In genomic region chr2:90574536-90574935, GRCm38 (mm10) we compare ENCODE assay signal across 11 mouse cellular contexts. TPM values are rescaled to one million over a fixed set of nuclear protein-coding genes. Genes with fewer than 3 reads are reported as not detected.
DNase-seq lines count a peak whose midpoint lies in the region; ATAC-seq lines count a peak whose summit lies in the region.
"Had no signal": no experiment of that assay in that cellular context is flagged by ENCODE, and none has a peak within 500 bp of the region (broad histone marks: within the 10 kb centered on the region; RNA-seq: fewer than 3 reads in every experiment).

No protein-coding gene starts in this region.

- peak; percentile 13 to 22 for DNase-seq in spleen, postnatal 10 days (ENCODE audit: low spot score in 2 of 2)
- DNase-seq in spleen, adult 18-20 months: no peak
- DNase-seq in adipocyte (ENCODE audit: low spot score): no peak
- DNase-seq in layer of hippocampus, postnatal 25 days (ENCODE audit: extremely low spot score in 1 of 2, low spot score in 1 of 2): no peak
- DNase-seq: adrenal gland, adult 2 months; thymus, postnatal 4 days had no signal

- H3K9me3 ChIP-seq in hindbrain, embryonic 16.5 days (ENCODE audit: control insufficient read depth, low read length): no peaks in the 10 kb centered on the region
- H3K9me3 ChIP-seq in hindbrain, embryonic 13.5 days: no peaks in the 10 kb centered on the region
- no peaks in the 10 kb centered on the region for H3K9me3 ChIP-seq in intestine, embryonic 15.5 days
- H3K9me3 ChIP-seq: hindbrain, embryonic 10.5 days; lung, embryonic 15.5 days had no signal

- H3K27ac ChIP-seq in hindbrain, embryonic 16.5 days (ENCODE audit: low read depth, low read length): no peak overlapping the region
- H3K27ac ChIP-seq in hindbrain, embryonic 13.5 days: no peak overlapping the region
- H3K27ac ChIP-seq in intestine, embryonic 15.5 days: no peak overlapping the region
- H3K27ac ChIP-seq: hindbrain, embryonic 10.5 days; lung, embryonic 15.5 days had no signal

- H3K4me2 ChIP-seq in hindbrain, embryonic 16.5 days (ENCODE audit: low read length): peak overlapping the region; percentile 45; the same call in 1 of the 2 replicates
- no peak overlapping the region for H3K4me2 ChIP-seq in hindbrain, embryonic 13.5 days
- H3K4me2 ChIP-seq in intestine, embryonic 15.5 days (replicated peaks): 0 out of 2 replicates have a peak overlapping the region, but pooled peaks have one; percentile 6

- H3K9ac ChIP-seq in hindbrain, embryonic 16.5 days (ENCODE audit: low read depth, low read length): no peak overlapping the region
- no peak overlapping the region for H3K9ac ChIP-seq in hindbrain, embryonic 13.5 days
- no peak overlapping the region for H3K9ac ChIP-seq in intestine, embryonic 15.5 days
- H3K9ac ChIP-seq: lung, embryonic 15.5 days had no signal

- 68% methylated on average over 8 of the region's 8 CpGs for WGBS in hindbrain, embryonic 16.5 days
- WGBS in hindbrain, embryonic 13.5 days: 83% methylated on average over 8 of the region's 8 CpGs
- WGBS in intestine, embryonic 15.5 days: 59% methylated on average over 8 of the region's 8 CpGs

- H3K27me3 ChIP-seq in hindbrain, embryonic 16.5 days (replicated peaks; ENCODE audit: control insufficient read depth, insufficient read depth, low read length): no peaks in the 10 kb centered on the region
- no peaks in the 10 kb centered on the region for H3K27me3 ChIP-seq in hindbrain, embryonic 13.5 days
- no peaks in the 10 kb centered on the region for H3K27me3 ChIP-seq in intestine, embryonic 15.5 days (replicated peaks)
- H3K27me3 ChIP-seq: lung, embryonic 15.5 days had no signal

- no peak for ATAC-seq in hindbrain, embryonic 16.5 days
- ATAC-seq in hindbrain, embryonic 13.5 days (ENCODE audit: low FRiP score): no peak
- ATAC-seq in intestine, embryonic 15.5 days: peak; percentile 14

- H3K4me3 ChIP-seq in hindbrain, embryonic 16.5 days (ENCODE audit: low read length): no peak overlapping the region
- H3K4me3 ChIP-seq in hindbrain, embryonic 13.5 days: no peak overlapping the region
- H3K4me3 ChIP-seq in intestine, embryonic 15.5 days (replicated peaks): no peak overlapping the region
- H3K4me3 ChIP-seq: hindbrain, embryonic 10.5 days; lung, embryonic 15.5 days had no signal

- peaks cover 18% of the 10 kb centered on the region for H3K4me1 ChIP-seq in hindbrain, embryonic 16.5 days (ENCODE audit: control insufficient read depth, insufficient read depth, low read depth, low read length)
- peaks cover 24% of the 10 kb centered on the region for H3K4me1 ChIP-seq in hindbrain, embryonic 13.5 days (replicated peaks)
- 0 out of 2 replicates have a peak, but pooled peaks cover 8% of the 10 kb centered on the region for H3K4me1 ChIP-seq in intestine, embryonic 15.5 days (replicated peaks)

- H3K36me3 ChIP-seq in hindbrain, embryonic 16.5 days (ENCODE audit: control insufficient read depth, insufficient read depth, low read length): no peaks in the 10 kb centered on the region
- H3K36me3 ChIP-seq in hindbrain, embryonic 13.5 days: no peaks in the 10 kb centered on the region
- no peaks in the 10 kb centered on the region for H3K36me3 ChIP-seq in intestine, embryonic 15.5 days
- H3K36me3 ChIP-seq: hindbrain, embryonic 10.5 days; lung, embryonic 15.5 days had no signal

RNA-seq across cellular contexts. Expression of gene Ptprj, which starts 5.9 kb away (rescaled TPM):
- polyA plus RNA-seq in hindbrain, embryonic 16.5 days (2015; fragmentation: Nextera tagmentation; extraction: Ambion mirVana): 6.0 and 6.8 TPM in 2 replicates
- 3.8 and 4.3 TPM in 2 replicates for polyA plus RNA-seq in hindbrain, embryonic 13.5 days (2015; fragmentation: Nextera tagmentation; extraction: Ambion mirVana)
- polyA plus RNA-seq in intestine, embryonic 15.5 days (2015; fragmentation: Nextera tagmentation; extraction: Ambion mirVana): 4.4 and 5.3 TPM in 2 replicates
- total RNA-seq in layer of hippocampus, postnatal 25 days (2021): 100 to 1,000 TPM; 118 to 129 TPM

Comparison
In these comparisons a context has a peak if more than half of its experiments do, and no peak if none do; other contexts are left out.
1. DNase-seq: peak in spleen, postnatal 10 days (2 of 2); none in spleen, adult 18-20 months (0 of 2), adipocyte (single experiment) and layer of hippocampus, postnatal 25 days (0 of 2).